Mouse (Mus musculus) liver (tissue): ENCODE measurements around the gene Wdr62.

ENCODE experiments used
- DNase-seq: peaks from one replicate; pipeline ENCODE4 v3.0.0-alpha.2; 2020; ENCODE audit warnings: mixed read lengths

The Wdr62 gene

GRCm38 (mm10) chr7:30279951-30280669, at the start of gene Wdr62, which contains the start of gene Thap8:
TSS of gene Wdr62 (minus strand) at chr7:30280419.
TSS of gene Thap8 (plus strand) at chr7:30280094.
- DNase-seq = peak; percentile 95

GRCm38 (mm10) chr7:30328379-30328778, 48.2 kb upstream of the Wdr62 start:
- DNase-seq = no peak

- DNase-seq = no peak
Measured at GRCm38 (mm10) chr7:30327140-30327539, 46.9 kb upstream of the Wdr62 start.

GRCm38 (mm10) chr7:30326427-30326826, 46.2 kb upstream of the Wdr62 start:
- DNase-seq = no peak

- DNase-seq = peak; percentile 60
Measured at GRCm38 (mm10) chr7:30325364-30325763, 45.1 kb upstream of the Wdr62 start.

- DNase-seq = no peak
Measured at GRCm38 (mm10) chr7:30324300-30324944, 44.2 kb upstream of the Wdr62 start.

- DNase-seq = no peak
Measured at GRCm38 (mm10) chr7:30323795-30324194, 43.6 kb upstream of the Wdr62 start, which contains the start of gene Sdhaf1. TSS of gene Sdhaf1 (minus strand) at chr7:30323895.

- DNase-seq = no peak
Measured at GRCm38 (mm10) chr7:30322865-30323264, 42.6 kb upstream of the Wdr62 start.

GRCm38 (mm10) chr7:30322285-30322667, 42.1 kb upstream of the Wdr62 start:
- peak; percentile 98 for DNase-seq

GRCm38 (mm10) chr7:30321539-30322284, 41.5 kb upstream of the Wdr62 start, which contains the start of gene E130208F15Rik:
TSS of gene E130208F15Rik (plus strand) at chr7:30321740.
- peak; percentile 83 for DNase-seq

- no peak for DNase-seq
Measured at GRCm38 (mm10) chr7:30320946-30321345, 40.7 kb upstream of the Wdr62 start.

- DNase-seq = no peak
Measured at GRCm38 (mm10) chr7:30318142-30318541, 37.9 kb upstream of the Wdr62 start.

GRCm38 (mm10) chr7:30315559-30316529, 35.6 kb upstream of the Wdr62 start:
- no peak for DNase-seq

GRCm38 (mm10) chr7:30314721-30315155, 34.5 kb upstream of the Wdr62 start, which contains the start of gene Syne4:
TSS of gene Syne4 (plus strand) at chr7:30314807.
- peak; percentile 19 for DNase-seq

GRCm38 (mm10) chr7:30313666-30314320, 33.6 kb upstream of the Wdr62 start:
- DNase-seq = no peak

- DNase-seq = no peak
Measured at GRCm38 (mm10) chr7:30310136-30310535, 29.9 kb upstream of the Wdr62 start.

GRCm38 (mm10) chr7:30309395-30310129, 29.3 kb upstream of the Wdr62 start:
- DNase-seq = no peak

- peak; percentile 88 for DNase-seq
Measured at GRCm38 (mm10) chr7:30308076-30309005, 28.1 kb upstream of the Wdr62 start, which contains the start of gene Alkbh6. TSS of gene Alkbh6 (plus strand) at chr7:30308717.

GRCm38 (mm10) chr7:30306083-30306779, 26.0 kb upstream of the Wdr62 start:
- DNase-seq = no peak
